Mouse (Mus musculus): ENCODE results near the gene Gm49368.
"Not testable (repeated sequence)": the region's sequence is repeated elsewhere in the genome, so short reads cannot be mapped to it uniquely, and the experiment has no call there.

The Gm49368 gene

GRCm38 (mm10) chr7:128132148-128132547 is 69.7 kb downstream of the Gm49368 start:
- DNase-seq (ENCODE audit: low read depth, low spot score) = no peak

- DNase-seq (ENCODE audit: low read depth, low spot score) = no peak
These were observed 71.1 kb downstream of the Gm49368 start for GRCm38 (mm10) chr7:128133596-128133995.

GRCm38 (mm10) chr7:128136927-128137326 is 74.4 kb downstream of the Gm49368 start:
- no peak for DNase-seq (ENCODE audit: low read depth, low spot score)

- no peak for DNase-seq (ENCODE audit: low read depth, low spot score)
These were observed 77.1 kb downstream of the Gm49368 start for GRCm38 (mm10) chr7:128139611-128140010.

GRCm38 (mm10) chr7:128150970-128151369 is 88.5 kb downstream of the Gm49368 start:
- DNase-seq (ENCODE audit: low read depth, low spot score) = no peak

- DNase-seq (ENCODE audit: low read depth, low spot score) = no peak
These were observed 91.6 kb downstream of the Gm49368 start, which contains the start of gene Itgad for GRCm38 (mm10) chr7:128154076-128154475. Gene Itgad (plus strand): TSS chr7:128154376.

DNA sequence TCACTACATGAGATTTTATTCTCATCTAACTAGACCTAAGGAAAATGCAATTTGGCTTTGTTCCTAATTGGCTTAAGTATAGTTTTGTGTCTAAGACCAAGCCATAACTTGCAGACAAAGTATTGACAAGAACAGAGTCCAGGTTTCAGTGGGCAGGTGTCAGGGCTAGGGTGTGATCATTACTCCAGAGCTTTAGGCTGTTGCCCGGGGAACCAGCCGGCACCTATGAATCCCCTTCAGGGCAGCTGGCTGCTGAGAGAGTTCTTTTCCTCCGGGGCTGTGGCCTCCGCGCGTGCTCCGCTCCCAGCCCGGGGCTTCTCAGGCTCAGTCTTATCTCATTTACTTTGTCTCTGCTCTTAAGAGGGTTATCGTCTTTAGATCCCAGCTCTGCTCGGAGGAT is 92.4 kb downstream of the Gm49368 start:
- no peak for DNase-seq (ENCODE audit: low read depth, low spot score)

- not testable (repeated sequence) for DNase-seq (ENCODE audit: low read depth, low spot score)
These were observed 96.3 kb downstream of the Gm49368 start for GRCm38 (mm10) chr7:128158688-128159354.

DNA sequence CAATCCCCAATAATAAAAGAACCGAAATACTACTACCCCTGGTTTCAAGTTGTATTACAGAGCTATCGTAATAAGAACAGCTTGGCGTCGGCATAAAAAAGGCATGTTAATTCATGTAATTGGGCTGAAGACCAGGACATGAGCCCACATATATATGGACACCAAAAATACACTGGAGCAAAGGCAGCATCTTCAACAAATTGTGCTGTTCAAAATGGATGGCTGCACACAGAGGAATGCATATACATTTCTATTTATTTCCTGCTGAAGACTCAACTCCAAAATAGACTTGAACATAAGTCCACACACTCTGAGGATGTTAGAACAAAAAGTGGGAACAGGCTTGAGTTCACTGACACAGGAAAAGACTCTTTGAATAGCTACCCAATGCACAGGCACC is 101.5 kb downstream of the Gm49368 start:
- no peak for DNase-seq (ENCODE audit: low read depth, low spot score)

DNA sequence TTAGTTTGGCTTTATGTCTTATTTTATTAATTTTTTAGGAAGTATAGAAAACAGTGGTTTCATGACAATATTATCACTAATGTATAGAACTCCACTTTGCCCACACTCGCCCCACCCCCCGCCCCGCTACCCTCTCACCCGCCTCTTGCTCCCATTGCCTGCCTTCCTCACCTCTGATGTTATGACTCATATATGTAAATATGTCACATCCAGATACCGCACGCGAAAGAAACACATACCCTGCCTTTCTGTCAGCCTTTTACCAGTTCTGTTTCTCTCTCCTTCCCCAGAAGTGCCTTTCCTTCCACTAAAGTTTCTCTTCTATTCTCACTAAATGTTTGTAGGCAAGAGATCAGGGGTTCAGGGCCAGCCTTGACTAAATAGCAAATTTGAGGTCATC is 103.9 kb downstream of the Gm49368 start:
- no peak for DNase-seq (ENCODE audit: low read depth, low spot score)

DNA sequence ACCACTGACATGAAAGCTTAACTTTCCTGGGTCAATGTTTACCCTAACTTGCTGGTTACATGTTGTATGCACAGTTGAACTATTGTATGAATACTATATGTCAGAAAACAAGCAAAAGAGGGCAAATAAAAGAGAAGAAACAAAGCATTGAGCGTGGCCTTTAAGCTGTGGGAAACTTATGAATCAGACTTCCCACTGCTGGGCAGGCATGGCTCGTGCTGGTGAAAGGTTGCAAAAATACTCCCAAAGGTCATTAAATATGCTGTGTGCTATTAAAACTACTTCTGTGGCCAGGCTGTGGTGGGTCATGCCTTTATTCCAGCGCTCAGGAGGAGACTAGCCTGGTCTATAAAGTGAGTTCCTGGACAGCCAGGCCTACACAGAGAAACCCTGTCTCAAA is 107.5 kb downstream of the Gm49368 start:
- DNase-seq (ENCODE audit: low read depth, low spot score) = no peak

Measured in brain, embryonic 18.5 days (tissue).